Mouse (Mus musculus): ENCODE measurements at regions not wholly inside any gene's neighbourhood (a gene's known extent, or its start where the extent isn't known, plus 50 kb on each side); places are given as distances from the start of the nearest gene placed in this dataset.
A peak's percentile ranks its signal among the peaks of the same experiment; 100 is the strongest.

GRCm38 (mm10) chr4:95105424-95105823, 53.4 kb upstream of the Jun start:
- no peak for DNase-seq

- peak; percentile 42 for DNase-seq
Measured at GRCm38 (mm10) chr4:95105926-95106622, 54.1 kb upstream of the Jun start.

- peak; percentile 19 for DNase-seq
Measured at GRCm38 (mm10) chr4:95106881-95107665, 55.1 kb upstream of the Jun start.

- DNase-seq = peak; percentile 26
Measured at GRCm38 (mm10) chr4:95108811-95109210, 56.8 kb upstream of the Jun start.

GRCm38 (mm10) chr4:95110828-95111227, 58.8 kb upstream of the Jun start:
- DNase-seq = no peak

GRCm38 (mm10) chr4:95117158-95117681, 65.2 kb upstream of the Jun start:
- DNase-seq = peak; percentile 23

- DNase-seq = no peak
Measured at GRCm38 (mm10) chr4:95120876-95121275, 68.9 kb upstream of the Jun start.

- DNase-seq = no peak
Measured at GRCm38 (mm10) chr4:95125346-95125745, 73.3 kb upstream of the Jun start.

- DNase-seq = no peak
Measured at GRCm38 (mm10) chr4:95127970-95128369, 75.9 kb upstream of the Jun start.

GRCm38 (mm10) chr4:95133815-95134214, 81.8 kb upstream of the Jun start:
- DNase-seq = peak; percentile 66

- no peak for DNase-seq
Measured at GRCm38 (mm10) chr4:95134611-95135010, 82.6 kb upstream of the Jun start.

GRCm38 (mm10) chr4:95137413-95138143, 85.6 kb upstream of the Jun start:
- DNase-seq = no peak

- DNase-seq = no peak
Measured at GRCm38 (mm10) chr4:95138676-95139075, 86.7 kb upstream of the Jun start.

GRCm38 (mm10) chr4:95141253-95141652, 89.2 kb upstream of the Jun start:
- DNase-seq = no peak

GRCm38 (mm10) chr4:95143130-95143529, 91.1 kb upstream of the Jun start:
- DNase-seq = no peak

GRCm38 (mm10) chr4:95143668-95144067, 91.6 kb upstream of the Jun start:
- DNase-seq = no peak

GRCm38 (mm10) chr4:95144440-95144839, 92.4 kb upstream of the Jun start:
- DNase-seq = no peak

- DNase-seq = no peak
Measured at GRCm38 (mm10) chr4:95146268-95146667, 94.2 kb upstream of the Jun start.

- DNase-seq = no peak
Measured at GRCm38 (mm10) chr4:95148665-95149064, 96.6 kb upstream of the Jun start.

- DNase-seq = no peak
Measured at GRCm38 (mm10) chr4:95151678-95152077, 99.7 kb upstream of the Jun start.

GRCm38 (mm10) chr4:95152431-95153115, 100.6 kb upstream of the Jun start:
- no peak for DNase-seq

GRCm38 (mm10) chr4:95153737-95154287, 101.8 kb upstream of the Jun start:
- DNase-seq = peak; percentile 79

Data from kidney, postnatal 14 days (tissue).